Mouse (Mus musculus) urinary bladder, postnatal 4 days (tissue): ENCODE measurements around the gene Cd68.

Source experiments
- DNase-seq, 2 experiments: peaks; one replicate each; pipeline ENCODE4 v3.0.0; 2021 to 2022; ENCODE audit warnings: low spot score in 2 of 2

Cd68 gene

DNA sequence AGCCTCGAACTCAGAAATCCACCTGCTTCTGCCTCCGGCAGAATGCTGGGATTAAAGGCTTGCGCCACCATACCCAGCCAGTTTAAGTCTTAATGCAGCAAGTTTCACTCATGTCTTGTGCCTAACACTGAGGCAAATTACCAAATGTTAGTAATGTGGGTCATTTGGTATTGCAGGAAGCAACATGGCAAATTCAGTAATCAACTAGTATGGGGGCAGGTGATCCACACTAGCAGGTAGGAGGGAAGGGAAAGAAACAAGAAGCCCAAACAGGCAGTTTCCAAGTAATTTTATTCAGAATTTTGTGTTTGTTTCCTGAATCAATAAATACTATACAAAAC lies 682 bp upstream of the Cd68 start:
- DNase-seq = no peak

DNA sequence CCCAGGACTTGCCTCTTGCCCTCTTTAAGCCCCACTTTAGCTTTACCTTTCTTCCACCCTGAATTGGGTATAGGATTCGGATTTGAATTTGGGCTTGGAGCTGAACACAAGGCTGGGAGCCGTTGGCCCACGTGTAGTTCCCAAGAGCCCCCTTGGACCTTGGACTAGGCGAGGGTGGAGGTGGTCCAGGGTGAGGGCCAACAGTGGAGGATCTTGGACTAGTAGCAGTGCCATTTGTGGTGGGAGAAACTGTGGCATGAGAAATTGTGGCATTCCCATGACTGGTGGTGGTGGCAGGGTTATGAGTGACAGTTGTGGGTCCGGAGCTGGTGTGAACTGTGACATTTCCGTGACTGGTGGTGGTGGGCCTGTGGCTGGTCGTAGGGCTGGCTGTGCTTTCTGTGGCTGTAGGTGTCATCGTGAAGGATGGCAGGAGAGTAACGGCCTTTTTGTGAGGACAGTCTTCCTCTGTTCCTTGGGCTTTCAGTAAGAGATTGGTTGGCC lies 444 bp downstream of the Cd68 start:
- no peak for DNase-seq

DNA sequence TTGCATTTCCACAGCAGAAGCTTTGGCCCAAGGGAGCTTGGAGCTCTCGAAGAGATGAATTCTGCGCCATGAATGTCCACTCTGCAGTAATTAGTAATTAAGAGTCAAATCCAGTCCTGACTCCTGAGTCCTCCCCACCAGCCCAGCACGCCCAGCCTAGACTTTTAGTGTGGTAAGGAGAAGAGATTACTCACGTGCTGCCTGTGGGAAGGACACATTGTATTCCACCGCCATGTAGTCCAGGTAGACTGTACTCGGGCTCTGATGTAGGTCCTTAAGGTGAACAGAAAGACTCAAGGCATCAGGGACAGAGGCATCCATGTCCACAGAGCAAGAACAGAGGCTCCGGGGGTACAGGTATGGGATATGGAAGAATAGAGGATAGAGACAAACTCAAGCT lies 1.1 kb downstream of the Cd68 start:
- DNase-seq = no peak

DNA sequence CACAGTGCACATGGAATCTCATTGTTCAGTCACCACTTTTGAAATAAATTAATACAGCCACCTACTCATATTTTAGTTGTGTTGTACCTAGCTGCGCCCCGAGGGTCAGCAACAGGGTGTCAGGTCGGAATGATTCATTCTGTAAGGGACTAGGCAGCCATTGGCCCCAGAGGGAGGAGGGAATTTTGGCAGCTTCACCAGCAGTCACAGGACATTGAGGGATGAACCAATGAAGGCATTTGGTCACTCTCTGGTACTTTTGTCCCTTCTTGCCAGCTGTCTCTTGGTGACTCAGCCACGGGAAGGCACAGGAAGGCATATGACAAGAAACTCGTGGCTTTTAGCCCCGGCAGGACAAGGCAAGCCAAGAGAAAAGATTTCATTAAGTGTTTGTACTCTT lies 2.2 kb downstream of the Cd68 start:
- DNase-seq = peak in 1 of 2 experiments; percentile 18

DNA sequence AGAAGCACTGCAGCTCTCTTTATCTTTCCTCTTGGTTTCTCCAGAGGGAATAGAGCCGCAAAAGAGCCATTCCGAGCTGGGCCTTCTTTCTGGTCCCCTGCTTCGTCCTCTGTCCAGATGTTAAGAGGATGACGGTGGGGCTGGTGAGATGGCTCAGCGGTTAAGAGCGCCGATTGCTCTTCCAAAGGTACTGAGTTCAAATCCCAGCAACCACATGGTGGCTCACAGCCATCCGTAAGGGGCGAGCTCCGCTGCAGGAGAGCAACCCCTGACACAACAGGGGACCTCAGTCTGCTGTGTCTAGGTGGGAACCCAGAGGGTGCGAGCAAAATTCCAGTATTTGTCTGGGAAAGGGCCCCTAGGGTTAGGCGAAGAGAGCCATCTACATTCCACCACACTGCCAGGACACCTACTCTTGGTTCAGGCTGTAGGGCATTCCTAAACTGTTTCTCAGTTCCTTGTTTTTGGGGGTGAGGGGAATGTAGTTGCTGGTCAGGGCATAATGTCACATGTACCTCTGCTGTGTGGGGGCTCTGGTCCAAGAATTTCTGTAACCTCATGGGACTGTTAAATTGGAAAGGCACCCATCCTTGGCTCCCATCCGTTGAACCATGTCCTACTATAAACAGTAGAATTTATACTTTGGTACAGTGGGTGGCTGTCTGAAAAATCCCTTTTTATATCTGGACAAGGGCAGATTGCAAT lies 2.8 kb downstream of the Cd68 start:
- no peak for DNase-seq

DNA sequence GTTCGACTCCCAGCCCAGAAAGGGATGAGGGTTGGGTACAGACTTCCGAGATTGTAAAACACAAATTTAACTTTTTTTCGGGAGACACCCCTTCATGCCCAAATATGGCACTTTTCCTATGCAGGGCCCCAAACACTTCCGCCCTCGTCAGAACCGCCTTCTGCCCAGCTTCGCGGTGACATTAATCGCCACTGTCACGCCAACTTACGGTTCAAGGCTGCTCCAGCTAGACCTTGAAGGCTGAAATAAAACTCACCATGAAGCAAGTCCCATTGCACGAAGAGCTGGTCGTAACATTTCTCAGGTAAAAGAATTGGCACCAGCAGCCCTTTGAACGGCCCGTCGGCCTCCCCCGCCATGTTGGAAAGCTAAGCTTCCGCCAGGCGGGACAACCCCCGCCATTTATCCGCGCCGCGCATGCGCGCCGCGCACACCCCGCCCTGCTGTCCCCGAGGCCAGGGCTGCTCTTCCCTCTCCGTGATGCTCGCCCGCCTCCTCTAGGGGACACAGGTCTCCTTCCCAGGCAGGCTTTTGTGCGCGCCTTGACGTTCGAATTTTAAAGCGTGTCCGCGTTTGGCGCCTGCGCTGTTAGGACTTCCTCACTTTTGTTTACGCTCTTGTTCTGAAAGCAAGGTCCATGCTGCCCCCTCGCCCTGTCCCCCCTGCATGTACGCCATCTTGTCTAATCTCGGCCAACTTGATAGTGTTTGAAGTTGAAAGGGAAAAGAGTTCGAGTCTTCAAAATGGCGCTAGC lies 3.6 kb downstream of the Cd68 start, which contains the start of gene Mpdu1:
Gene Mpdu1 (minus strand): TSS at position 430 of the 754 bp plus-strand sequence.
- peak; percentile 93 to 95 for DNase-seq

DNA sequence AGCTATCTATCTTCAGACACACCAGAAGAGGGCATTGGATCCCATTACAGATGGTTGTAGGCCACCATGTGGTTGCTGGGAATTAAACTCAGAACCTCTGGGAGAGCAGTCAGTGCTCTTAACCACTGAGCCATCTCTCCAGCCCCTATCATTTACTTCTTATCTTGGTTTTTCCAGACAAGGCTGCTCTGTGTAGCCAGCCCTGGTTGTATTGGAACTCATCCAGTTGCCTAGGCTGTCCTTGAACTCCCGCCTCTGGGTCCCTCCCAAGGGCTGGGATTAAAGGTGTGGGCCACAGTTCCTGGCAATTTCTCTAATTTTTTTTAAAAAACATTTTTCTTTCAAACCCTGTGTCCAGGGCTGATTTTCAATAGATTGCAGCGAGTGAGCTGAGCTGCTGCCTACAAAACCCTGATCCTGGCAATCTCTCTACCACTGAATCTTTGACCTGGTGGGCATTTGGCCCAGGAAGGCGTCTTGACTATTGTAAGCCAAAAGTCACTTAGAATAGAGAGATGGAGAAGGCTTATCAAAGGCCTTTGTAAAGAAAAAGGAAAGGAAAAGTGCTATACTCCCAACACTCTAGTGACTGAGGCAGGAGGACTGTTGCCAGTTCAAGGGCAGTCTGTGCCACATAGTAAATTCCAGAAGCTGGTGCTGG lies 4.6 kb downstream of the Cd68 start:
- peak in 1 of 2 experiments; percentile 20 for DNase-seq

DNA sequence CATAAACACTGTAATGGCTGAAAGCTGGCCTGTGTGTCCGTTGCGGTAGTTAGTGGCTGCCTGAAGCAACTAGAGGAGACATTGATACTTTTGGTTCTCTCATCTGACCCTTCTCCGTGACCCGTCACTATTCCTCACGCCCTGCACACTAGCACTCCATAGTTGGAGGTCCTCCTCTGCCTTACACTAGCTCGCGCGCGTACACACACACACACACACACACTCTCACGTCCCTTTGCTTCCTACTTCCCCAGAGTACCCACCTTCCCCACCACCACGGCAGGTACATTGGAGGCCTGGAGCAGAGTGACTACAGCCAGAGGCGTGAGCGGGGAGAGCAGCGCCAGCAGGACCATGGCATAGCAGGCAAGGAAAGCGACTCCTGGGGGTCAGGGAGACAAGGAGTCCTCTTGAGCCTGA lies 8.5 kb downstream of the Cd68 start:
- no peak for DNase-seq

DNA sequence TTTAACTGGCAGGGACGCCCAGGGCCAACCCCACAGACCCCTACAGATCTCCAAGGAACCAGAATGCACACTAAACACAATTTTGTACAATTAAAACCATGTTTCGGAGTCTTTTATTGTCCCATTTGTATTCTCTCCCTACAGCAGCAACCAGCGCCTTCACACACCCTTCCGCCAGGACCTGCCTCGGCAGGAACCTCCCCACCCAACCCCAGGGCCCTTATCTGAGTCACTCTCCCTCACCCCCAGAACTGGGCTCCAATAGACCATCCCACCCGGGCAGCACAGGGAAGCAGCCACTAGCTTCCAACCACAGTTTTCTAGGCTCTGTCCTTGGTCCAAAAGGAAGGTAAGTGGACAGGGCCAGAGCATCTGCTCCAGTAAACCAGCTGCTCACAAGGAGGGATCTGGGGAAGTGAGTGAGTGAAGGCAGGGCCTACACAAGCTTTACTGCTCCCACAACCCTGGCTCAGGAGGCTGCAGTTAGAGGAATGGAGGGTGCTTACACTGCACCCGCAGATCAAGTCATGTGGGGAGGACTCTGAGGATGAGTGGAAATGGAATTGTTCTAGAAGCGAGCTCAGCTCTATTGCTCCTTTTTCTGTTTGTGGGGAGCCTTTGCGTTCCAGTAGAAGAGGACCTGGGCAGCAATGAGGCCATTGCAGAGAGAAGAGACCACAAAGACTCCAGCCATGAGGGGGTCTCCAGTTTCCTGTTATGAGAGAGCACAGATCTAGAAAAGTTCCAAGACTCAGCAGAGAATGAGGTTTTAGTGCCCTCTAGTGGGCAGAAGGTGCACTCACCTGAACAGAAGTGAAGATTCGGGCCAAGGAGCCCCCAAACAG lies 9.1 kb downstream of the Cd68 start:
- no peak for DNase-seq

DNA sequence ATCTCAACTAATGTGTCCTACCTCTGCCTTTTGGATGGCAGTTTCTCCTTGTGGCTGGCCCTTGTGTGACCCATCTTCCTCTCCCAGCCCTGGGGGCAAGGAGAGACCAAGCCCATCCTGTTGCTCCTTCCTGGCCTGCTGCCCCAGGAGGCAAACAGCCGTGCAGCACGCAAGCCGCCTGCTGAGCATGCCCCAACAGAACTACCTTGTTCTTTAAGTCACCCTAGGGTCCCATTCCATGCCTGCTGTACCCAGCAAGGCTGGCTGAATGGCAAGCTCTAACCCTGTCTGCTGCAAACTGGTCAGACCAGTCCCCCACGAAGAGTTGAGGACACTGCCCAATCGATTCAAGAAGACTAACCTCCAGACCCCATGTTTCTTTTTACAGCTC lies 9.9 kb downstream of the Cd68 start:
- DNase-seq = no peak

DNA sequence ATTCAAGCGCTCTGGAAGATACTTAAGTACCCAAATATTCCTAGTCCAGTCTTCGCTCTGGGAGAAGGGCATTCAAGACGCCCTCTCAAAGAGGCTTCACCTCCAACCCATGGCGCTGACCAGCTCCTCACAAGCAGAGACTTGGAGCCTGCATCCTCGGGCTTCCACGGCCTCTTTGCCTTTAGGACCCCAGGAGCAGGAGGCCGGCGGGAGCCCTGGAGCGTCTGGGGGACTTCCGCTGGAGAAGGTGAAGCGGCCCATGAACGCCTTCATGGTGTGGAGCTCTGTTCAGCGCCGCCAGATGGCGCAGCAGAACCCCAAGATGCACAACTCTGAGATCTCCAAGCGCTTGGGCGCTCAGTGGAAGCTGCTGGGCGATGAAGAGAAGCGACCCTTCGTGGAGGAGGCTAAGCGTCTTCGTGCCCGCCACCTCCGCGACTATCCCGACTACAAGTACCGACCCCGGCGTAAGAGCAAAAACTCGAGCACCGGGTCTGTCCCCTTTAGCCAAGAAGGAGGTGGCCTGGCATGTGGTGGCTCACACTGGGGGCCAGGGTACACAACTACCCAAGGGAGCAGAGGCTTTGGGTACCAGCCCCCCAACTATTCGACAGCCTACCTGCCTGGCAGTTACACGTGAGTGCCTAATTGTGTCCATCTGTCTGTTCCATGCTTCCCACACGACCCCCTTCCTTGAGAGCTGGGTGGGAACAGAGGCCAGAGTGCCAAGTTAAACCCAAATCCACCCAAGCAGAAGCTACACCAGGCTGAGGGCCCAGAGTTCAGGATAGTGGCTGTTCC lies 10.5 kb downstream of the Cd68 start, which contains the start of gene Sox15:
Gene Sox15 (plus strand): TSS at position 51 of the 801 bp plus-strand sequence.
- peak; percentile 64 to 75 for DNase-seq

DNA sequence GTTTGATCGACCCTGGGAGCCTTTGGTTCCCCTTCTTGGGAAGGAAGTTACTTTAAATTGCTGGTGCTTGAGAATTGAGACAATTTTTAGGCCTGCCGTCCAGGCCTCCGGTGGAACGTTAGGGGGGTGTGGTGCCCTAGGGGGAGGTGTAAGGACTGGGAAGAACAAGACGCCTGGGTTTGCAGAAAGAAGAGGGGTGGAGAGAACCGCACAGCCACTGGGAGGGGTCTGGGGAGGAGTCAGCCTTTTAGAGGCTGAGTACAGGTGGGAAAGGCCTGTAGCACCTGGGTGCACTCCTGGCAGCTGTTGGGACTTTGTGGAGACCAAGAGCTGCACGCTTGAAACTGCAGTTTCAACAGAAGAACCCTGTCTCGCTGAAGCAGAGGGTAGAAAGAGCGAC lies 11.2 kb downstream of the Cd68 start:
- DNase-seq = no peak

DNA sequence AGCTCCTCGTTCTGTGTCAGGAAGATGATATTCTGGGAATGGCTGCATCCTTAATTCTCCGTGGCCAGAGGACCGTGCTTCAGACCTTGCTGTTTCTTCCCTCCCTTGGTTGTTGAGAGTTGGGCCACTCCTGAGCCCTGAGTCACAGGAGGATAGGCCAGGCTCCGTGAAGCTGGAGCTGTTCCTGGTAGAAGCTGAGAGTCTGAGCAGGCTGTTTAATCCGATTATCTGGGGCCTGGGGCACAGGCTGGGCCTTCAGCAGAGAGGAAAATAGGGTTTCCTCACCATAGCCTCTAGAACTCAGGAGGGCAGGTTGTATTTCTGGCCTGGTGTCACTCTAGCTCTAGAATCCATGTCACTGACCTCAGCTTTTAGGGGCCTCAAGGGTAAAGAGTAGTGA lies 12.6 kb downstream of the Cd68 start:
- DNase-seq = no peak

DNA sequence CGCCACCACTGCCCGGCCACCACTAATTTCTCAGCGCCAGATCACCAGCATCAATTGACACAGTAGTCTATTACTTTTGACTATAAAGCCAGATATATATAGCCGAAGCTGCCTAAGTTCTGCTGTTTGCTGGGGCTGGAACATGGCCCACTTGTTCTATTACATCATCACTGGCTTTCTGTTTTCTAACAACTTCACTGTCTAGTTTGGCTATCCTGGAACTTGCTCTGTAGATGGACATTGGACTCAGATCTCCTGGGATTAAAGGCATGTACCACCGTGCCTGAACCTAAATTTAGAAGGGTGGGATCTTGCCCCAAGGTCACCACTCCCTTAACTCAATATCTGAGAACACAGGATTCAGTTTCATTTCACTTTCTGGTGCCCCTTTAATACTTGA lies 20.1 kb downstream of the Cd68 start:
- no peak for DNase-seq

DNA sequence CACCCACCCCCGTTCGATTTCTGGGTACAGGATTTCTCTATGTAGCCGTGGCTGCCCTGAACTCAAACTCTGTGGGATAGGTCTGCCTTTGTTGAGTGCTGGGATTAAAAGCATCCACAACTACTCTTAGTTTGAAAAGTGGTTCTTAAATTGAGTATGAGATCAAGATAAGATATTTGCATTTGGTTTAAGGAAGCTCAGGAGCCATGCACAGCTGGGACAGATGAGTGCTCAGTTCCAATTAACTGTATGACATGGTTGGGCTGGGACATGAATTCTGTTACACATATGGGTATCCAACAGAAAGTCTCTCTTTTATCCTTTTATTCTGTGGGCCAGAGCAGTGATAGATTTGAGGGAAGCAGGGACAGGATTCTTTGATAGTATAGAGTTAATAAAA lies 30.5 kb downstream of the Cd68 start:
- no peak for DNase-seq

DNA sequence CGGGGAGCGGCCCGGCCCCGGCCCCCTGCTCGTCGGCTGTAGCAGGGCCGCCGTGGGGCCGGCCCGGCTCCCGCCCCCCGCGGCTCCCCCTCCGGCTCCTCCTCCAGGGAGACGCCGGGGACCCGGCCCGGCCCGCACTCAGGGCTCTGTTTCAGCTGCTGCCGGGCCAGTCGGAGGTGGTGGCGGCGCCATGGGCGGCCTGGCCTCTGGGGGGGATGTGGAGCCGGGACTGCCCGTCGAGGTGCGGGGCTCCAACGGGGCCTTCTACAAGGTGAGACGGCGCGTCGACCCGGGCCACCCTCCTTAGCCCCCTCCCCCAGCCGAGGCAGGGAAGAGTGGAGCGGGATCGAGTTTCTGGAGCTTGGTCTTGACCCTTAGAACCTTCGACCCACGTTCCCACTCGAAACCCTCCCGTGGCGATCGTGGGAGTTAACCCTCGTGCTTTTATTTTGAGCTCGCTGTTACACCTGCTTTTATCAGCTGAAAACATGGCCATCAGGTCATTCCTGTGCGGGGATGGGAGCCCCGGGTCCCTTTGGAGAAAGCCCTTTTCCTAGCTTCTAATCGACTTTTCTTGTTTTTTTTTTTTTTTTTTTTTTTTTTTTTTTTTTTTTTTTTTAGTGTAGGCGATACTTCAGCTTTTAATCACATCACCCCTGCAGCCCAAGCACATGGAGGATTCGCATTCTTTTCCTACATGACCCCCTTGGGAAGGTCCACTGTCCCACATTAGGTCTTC lies 32.7 kb downstream of the Cd68 start:
- DNase-seq = peak; percentile 67 to 74

DNA sequence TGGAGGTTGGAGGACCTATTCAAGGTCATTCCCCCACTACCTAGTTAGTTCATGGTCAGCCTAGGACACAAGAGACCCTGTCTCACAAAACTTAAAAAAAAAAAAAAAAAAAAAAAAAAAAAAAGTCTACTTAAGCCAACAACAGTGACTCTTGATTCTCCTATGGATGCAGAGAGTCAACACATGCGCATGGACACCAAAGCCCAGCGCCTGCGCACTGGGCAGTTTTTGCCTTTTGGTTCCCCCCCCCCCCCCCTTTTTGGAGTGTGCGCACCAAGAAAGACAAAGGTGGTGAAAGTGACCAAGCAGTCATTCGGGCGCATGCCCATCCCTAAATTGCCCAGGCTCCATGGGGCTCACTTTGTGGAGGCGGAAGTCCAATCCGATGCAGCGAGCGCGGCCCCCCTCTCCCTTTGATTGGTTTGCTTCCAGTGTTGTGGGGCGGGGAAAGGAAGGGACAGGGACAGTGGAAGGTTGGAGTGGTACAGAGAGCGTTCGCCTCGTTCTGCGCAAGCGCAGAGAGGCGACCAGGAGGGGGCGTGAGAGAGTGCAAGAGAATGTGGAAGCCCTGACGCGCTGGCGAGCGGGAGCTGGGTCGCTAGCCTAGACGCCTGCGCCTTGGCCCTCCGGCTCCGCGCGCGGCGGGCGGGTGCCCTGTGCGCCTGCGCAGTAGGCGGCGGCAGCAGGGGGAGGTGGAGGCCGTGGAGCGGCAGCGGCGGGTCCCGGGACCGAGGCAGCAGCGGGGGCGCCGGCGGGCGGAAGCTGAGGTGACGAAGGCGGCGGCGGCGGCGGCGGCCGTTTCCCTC lies 33.5 kb downstream of the Cd68 start, which contains the start of gene Fxr2:
Gene Fxr2 (plus strand): TSS at position 707 of the 806 bp plus-strand sequence.
- DNase-seq = peak; percentile 100

DNA sequence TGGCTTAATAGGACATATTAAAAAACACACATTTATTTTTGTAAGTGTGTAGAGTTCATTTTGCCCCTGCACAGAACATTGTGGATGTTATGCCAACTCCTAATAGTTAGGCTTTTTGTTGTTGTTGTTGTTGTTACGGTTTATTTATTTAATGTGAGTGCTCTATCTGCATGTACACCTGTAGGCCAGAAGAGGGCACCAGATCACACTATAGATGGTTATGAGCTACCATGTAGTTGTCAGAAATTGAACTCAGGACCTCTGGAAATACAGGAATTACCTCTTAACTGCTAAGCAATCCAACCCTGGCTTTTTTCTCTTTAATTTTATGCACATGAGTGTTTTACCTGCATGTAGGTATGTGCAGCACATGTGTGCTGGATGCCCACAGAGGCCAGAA lies 36.2 kb downstream of the Cd68 start:
- no peak for DNase-seq

DNA sequence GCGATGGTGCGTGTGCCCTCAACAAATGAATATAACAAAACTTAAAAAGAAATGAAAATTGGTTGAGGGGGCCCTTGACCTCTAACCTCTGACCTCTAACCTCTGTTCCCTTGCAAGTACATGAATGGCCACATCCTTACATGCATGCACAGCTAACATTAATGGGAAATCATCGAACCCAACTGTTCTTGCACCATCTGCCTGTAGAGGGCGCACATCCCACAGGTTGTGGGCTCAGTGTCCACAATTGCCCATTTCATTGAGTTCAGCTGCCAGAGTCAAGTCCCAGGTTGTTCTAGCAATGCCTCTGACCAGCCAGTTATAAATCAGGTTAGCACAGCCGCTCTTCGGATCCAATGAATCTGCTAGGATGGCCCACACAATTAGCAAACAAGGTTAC lies 37.7 kb downstream of the Cd68 start:
- DNase-seq = peak; percentile 49 to 79
